Mouse (Mus musculus): ENCODE results near the gene Atp2a1. TPM values are rescaled to one million over a fixed set of nuclear protein-coding genes. Genes with fewer than 3 reads are reported as not detected.
A peak's percentile ranks its signal among the peaks of the same experiment; 100 is the strongest.

The Atp2a1 gene
- polyA plus RNA-seq, 1 experiment, result 289 TPM

DNA sequence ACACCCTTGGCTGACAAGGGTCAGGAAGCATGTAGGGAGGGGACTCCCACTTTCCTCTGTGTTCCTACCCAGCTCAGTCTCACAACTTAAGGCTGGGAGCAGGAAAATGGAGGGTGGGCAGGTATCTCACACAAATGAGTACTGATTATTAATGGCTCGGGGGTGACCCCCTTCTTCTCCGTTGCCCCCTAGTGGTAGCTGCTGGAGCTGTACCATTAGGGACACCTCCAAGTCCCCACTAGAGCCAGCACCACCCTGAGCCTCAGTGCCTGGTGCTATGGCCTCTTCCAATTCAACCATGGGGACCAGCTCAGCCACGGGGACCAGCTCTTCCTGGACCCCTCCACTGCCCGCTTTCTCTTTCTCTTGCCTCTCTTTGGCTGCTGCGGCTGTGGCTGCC lies 4.4 kb upstream of the Atp2a1 start:
- peak; percentile 35 for DNase-seq
- TF ChIP-seq POLR2A (IDR thresholded peaks at IDR 0.05; ENCODE audit: borderline replicate concordance, extremely low read depth, low read depth, low read length), result no peak
- peak; percentile 50 for TF ChIP-seq CTCF (IDR thresholded peaks at IDR 0.05; ENCODE audit: insufficient read depth, low read length)
- peaks cover 4% of the 10 kb centered on the region; the same call in 1 of the 2 replicates for H3K4me1 ChIP-seq (ENCODE audit: control insufficient read depth, insufficient read depth, low read length)
- WGBS, result 57% methylated on average over 5 of the region's 5 CpGs
- no peak overlapping the region for H3K4me3 ChIP-seq (replicated peaks; ENCODE audit: extremely low read depth, low read depth, low read length)

DNA sequence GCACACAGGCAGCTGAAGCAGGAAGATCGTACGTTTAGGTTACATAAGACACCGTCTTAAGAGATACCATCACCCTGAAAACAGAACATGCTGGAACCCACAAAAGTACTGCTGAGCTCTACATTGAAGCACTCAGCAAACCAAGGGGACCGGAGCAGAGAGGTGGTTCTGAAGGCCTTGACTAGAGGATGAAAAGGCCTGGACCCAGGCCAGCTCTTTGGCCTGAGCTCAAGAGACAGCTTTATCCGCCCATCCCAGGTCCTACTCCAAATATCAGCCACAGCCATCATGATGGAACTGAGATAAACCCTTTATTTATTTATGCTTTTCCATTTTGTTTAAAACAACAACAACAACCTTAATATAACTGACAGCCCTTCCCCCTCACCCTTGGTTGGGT lies 3.8 kb upstream of the Atp2a1 start:
- 64% methylated on average over 5 of the region's 5 CpGs for WGBS
- no peak for DNase-seq
- TF ChIP-seq POLR2A (IDR thresholded peaks at IDR 0.05; ENCODE audit: borderline replicate concordance, extremely low read depth, low read depth, low read length) (no peak), CTCF (IDR thresholded peaks at IDR 0.05; ENCODE audit: insufficient read depth, low read length) (no peak)
- H3K4me3 ChIP-seq (replicated peaks; ENCODE audit: extremely low read depth, low read depth, low read length), result no peak overlapping the region
- peaks cover 4% of the 10 kb centered on the region; the same call in 1 of the 2 replicates for H3K4me1 ChIP-seq (ENCODE audit: control insufficient read depth, insufficient read depth, low read length)

DNA sequence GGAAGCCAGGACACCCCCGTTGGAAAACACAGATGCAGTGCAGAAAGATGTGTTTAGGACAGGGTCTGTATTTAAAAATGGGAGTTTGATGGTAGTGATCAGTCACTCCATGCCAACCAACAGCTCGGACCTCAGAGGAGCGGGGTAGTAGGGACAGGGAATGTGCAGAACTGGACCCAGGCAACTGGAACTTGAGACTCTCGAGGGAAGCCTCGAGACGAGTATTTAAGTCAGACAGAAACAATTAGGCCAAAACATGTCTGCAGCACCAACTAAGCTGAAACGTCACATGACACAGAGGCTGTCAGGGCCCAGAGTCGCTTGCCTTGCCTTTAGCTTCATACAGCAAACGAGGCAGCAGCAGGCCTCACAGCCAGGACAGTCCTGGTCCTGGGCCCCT lies 3.2 kb upstream of the Atp2a1 start:
- WGBS, result 60% methylated on average over 9 of the region's 9 CpGs

DNA sequence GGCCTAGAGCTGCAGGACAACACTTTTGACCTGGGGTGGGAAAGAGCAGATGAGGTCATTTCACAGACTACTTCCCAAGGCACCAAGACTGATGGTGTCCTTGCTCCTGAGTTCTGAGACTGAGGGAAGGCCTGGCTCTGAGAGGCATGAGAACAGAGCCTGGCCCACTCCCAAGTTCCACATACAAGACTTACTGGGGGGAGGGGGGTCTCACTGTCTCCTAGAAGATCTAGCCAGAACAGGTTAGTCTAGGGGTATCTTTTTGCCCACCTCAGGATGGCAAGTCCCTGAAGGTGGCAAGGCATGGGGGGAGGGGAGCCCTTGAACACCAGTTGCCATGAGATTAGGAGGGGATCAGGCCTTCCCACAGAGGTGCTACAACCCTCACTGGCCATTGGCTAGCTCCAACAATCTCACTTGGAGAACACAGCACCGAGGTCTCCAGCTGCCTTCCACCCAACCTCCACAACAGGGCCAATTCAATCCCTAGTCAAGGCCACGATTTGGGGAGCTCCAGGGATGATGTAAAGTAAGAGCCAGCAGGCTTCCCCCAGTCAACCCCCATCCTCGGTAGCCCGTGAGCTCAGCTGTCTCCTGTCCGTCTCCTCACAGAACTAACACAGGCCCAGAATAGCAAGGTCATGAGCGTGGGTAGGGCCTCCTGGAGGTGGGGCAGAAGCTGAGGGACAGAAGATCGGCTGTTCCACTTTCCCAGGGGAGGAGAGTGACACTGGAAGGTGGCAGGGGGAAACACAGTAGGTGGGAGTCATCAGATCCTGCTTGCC lies 2.5 kb upstream of the Atp2a1 start:
- Histone ChIP-seq H3K4me1 (ENCODE audit: control insufficient read depth, insufficient read depth, low read length) (peaks cover 4% of the 10 kb centered on the region; the same call in 1 of the 2 replicates), H3K4me3 (replicated peaks; ENCODE audit: extremely low read depth, low read depth, low read length) (no peak overlapping the region)
- DNase-seq, result no peak
- 33% methylated on average over 7 of the region's 7 CpGs for WGBS
- no peak for TF ChIP-seq CTCF (IDR thresholded peaks at IDR 0.05; ENCODE audit: insufficient read depth, low read length)
- TF ChIP-seq POLR2A (IDR thresholded peaks at IDR 0.05; ENCODE audit: borderline replicate concordance, extremely low read depth, low read depth, low read length), result no peak

More for the DNA sequence above, 3.2 kb upstream of the Atp2a1 start:
- no peak for DNase-seq
- no peak overlapping the region for H3K4me3 ChIP-seq (replicated peaks; ENCODE audit: extremely low read depth, low read depth, low read length)
- H3K4me1 ChIP-seq (ENCODE audit: control insufficient read depth, insufficient read depth, low read length), result peaks cover 4% of the 10 kb centered on the region; the same call in 1 of the 2 replicates
- no peak for TF ChIP-seq POLR2A (IDR thresholded peaks at IDR 0.05; ENCODE audit: borderline replicate concordance, extremely low read depth, low read depth, low read length)
- no peak for TF ChIP-seq CTCF (IDR thresholded peaks at IDR 0.05; ENCODE audit: insufficient read depth, low read length)

DNA sequence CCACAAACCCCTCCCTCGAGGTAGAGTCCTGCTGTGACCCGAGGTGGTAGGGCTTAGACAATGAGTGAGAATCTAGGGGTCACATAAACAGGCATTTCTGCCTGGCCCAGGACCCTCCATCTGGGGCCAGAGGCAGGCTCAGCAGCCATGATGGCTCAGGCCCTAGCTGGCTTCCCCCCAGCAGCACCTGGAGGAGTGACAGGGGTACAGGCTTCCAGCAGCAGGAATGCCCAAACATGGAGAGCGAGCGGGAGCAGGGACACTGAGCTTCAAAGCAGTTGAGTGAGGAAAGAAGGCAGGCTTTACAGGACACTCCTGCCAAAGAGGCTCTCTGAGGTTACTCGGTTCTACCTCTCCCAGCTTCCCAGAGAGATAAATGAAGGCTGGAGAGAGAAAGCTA lies 1.9 kb upstream of the Atp2a1 start:
- TF ChIP-seq POLR2A (IDR thresholded peaks at IDR 0.05; ENCODE audit: borderline replicate concordance, extremely low read depth, low read depth, low read length), result no peak
- TF ChIP-seq CTCF (IDR thresholded peaks at IDR 0.05; ENCODE audit: insufficient read depth, low read length), result no peak
- DNase-seq, result no peak
- 51% methylated on average over 5 of the region's 5 CpGs for WGBS

DNA sequence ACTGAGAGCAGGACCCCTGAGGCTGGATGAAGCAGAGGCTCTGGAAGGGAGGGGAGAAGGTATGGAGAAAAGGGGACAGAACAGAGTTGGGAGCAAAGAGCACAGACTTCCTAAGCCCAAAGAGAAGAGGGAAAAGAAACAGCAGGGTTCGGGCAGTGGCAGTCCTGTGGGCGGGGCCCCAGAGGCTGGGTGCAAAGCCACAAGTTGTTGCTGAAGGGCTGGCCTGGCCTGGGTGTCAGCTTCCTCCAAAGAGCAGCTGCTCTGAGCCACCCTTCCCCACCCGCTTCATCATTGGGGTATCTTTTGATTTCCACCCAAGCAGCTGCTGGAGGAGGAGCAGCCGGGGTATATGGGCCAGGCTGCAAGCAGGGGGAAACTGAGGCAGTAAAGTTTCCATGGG lies 1.2 kb upstream of the Atp2a1 start:
- 55% methylated on average over 4 of the region's 4 CpGs for WGBS
- peaks cover 4% of the 10 kb centered on the region; the same call in 1 of the 2 replicates for H3K4me1 ChIP-seq (ENCODE audit: control insufficient read depth, insufficient read depth, low read length)
- no peak for DNase-seq
- H3K4me3 ChIP-seq (replicated peaks; ENCODE audit: extremely low read depth, low read depth, low read length), result no peak overlapping the region
- TF ChIP-seq CTCF (IDR thresholded peaks at IDR 0.05; ENCODE audit: insufficient read depth, low read length) (no peak), POLR2A (IDR thresholded peaks at IDR 0.05; ENCODE audit: borderline replicate concordance, extremely low read depth, low read depth, low read length) (no peak)

More for the DNA sequence above, 1.9 kb upstream of the Atp2a1 start:
- H3K4me3 ChIP-seq (replicated peaks; ENCODE audit: extremely low read depth, low read depth, low read length), result no peak overlapping the region
- peaks cover 4% of the 10 kb centered on the region; the same call in 1 of the 2 replicates for H3K4me1 ChIP-seq (ENCODE audit: control insufficient read depth, insufficient read depth, low read length)

DNA sequence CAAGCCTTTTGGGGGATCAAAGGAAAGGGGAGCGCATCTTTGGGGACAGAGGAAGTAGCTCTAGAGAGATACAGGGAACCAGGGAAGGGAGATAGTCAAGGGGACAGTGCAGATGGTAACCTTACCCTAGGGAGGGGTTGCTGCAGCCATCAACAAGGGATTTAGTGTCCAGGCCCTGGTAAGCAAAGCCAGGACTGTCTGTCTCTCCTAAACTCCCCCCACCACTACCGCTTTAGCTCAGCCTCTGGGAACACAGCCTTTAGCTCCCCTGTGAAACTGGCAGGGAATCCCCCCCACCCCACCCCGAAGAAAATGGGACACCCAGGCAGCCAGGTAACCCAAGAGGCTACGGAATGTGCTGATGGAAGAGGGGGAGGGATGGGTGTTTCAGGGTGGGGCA lies 639 bp upstream of the Atp2a1 start:
- TF ChIP-seq POLR2A (IDR thresholded peaks at IDR 0.05; ENCODE audit: borderline replicate concordance, extremely low read depth, low read depth, low read length), result no peak
- TF ChIP-seq CTCF (IDR thresholded peaks at IDR 0.05; ENCODE audit: insufficient read depth, low read length), result no peak
- Histone ChIP-seq H3K4me1 (ENCODE audit: control insufficient read depth, insufficient read depth, low read length) (peaks cover 4% of the 10 kb centered on the region; the same call in 1 of the 2 replicates), H3K4me3 (replicated peaks; ENCODE audit: extremely low read depth, low read depth, low read length) (no peak overlapping the region)
- DNase-seq, result no peak
- WGBS, result 52% methylated on average over 4 of the region's 4 CpGs

DNA sequence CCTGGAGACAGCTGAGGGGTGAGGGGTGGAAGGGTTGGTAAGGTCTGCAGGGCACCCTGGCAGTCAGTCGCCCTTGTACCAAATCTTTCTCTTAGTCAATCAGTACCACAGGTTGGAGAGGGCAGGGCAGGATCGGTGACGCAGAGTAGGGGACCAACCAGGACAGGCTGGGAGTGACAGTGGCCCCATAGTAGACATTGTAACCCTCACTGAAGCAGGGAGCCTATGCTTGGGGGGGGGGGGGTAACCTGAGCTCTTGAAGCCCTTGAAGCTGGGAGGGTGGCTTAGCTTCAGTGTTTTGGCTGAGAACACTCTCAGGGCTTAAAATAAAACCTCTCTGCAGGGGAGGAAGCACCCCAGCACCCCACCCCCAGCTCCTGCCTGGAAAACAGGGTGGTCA lies 1.3 kb downstream of the Atp2a1 start:
- DNase-seq, result no peak
- no peak overlapping the region for H3K4me3 ChIP-seq (replicated peaks; ENCODE audit: extremely low read depth, low read depth, low read length)
- 70% methylated on average over 3 of the region's 3 CpGs for WGBS
- peaks cover 4% of the 10 kb centered on the region; the same call in 1 of the 2 replicates for H3K4me1 ChIP-seq (ENCODE audit: control insufficient read depth, insufficient read depth, low read length)
- TF ChIP-seq CTCF (IDR thresholded peaks at IDR 0.05; ENCODE audit: insufficient read depth, low read length) (no peak), POLR2A (IDR thresholded peaks at IDR 0.05; ENCODE audit: borderline replicate concordance, extremely low read depth, low read depth, low read length) (no peak)

DNA sequence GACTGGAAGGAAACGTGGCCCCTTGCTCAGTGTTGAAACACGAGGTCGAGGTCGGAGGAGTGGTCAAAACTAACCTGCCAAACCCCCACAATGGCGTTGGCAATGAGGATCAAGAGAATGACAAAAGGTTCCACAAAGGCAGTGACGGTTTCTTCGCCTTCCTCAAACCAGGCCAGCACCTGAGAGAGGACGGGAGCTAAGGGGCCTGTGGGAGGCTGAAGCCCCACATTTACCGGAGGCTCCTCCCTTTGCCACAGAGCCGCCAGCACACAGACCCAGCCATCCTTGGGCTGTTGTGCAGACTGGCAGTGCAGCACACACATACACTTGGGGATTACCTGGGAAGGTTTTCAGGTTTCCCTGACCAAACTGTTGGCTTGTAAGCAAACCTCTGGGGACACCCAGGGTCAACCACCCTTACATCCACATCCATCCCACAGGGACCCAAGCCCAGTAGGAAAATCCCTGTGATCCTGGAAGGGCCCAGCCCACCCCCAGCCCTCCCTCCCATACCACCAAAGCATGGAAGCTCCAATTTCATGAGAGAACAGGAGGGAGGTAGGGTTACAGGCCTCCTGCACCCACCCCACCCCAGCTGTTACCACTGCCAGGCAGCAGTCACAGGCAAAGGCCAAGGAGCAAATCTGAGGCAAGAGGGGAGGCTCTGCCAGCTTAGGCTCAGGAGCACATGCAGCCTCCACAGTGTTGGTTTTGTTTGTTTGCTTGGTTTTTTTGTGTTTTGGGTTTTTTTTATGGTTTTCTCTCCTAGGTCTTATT lies 2.1 kb downstream of the Atp2a1 start:
- WGBS, result 48% methylated on average over 10 of the region's 10 CpGs
- TF ChIP-seq CTCF (IDR thresholded peaks at IDR 0.05; ENCODE audit: insufficient read depth, low read length) (no peak), POLR2A (IDR thresholded peaks at IDR 0.05; ENCODE audit: borderline replicate concordance, extremely low read depth, low read depth, low read length) (no peak)

More for the DNA sequence above, 2.1 kb downstream of the Atp2a1 start:
- no peaks in the 10 kb centered on the region for H3K4me1 ChIP-seq (ENCODE audit: control insufficient read depth, insufficient read depth, low read length)
- no peak for DNase-seq
- no peak overlapping the region for H3K4me3 ChIP-seq (replicated peaks; ENCODE audit: extremely low read depth, low read depth, low read length)

Data from lung, adult 2 months (tissue).